Mouse (Mus musculus): ENCODE measurements around the gene 2410004P03Rik.

GRCm38 (mm10) chr12:16994291-16994690, 17.2 kb downstream of the 2410004P03Rik start:
- TF ChIP-seq CTCF (IDR thresholded peaks at IDR 0.05; ENCODE audit: extremely low read depth, insufficient read depth, low read length) = no peak
- no peak for TF ChIP-seq POLR2A (IDR thresholded peaks at IDR 0.05; ENCODE audit: extremely low read depth, insufficient read depth, low read length)

Measured in cortical plate, adult 2 months (tissue).